Mouse (Mus musculus): ENCODE results near the gene Llgl2. TPM values are rescaled to one million over a fixed set of nuclear protein-coding genes. Genes with fewer than 3 reads are reported as not detected.
A peak's percentile ranks its signal among the peaks of the same experiment; 100 is the strongest.

Llgl2 gene
- polyA plus RNA-seq, 1 experiment from 2014 or later: 18.7 TPM

- DNase-seq (ENCODE audit: low spot score): no peak
- Histone ChIP-seq H3K4me3 (ENCODE audit: low read depth, low read length) (no peak overlapping the region), H3K9me3 (ENCODE audit: control insufficient read depth, low read length) (no peaks in the 10 kb centered on the region), H3K27me3 (replicated peaks; ENCODE audit: control insufficient read depth, insufficient read depth, low read length) (no peaks in the 10 kb centered on the region), H3K4me2 (no peak overlapping the region; the same call in 1 of the 2 replicates), H3K4me1 (replicated peaks; ENCODE audit: control insufficient read depth, insufficient read depth, low read length) (peaks cover 62% of the 10 kb centered on the region), H3K9ac (ENCODE audit: low read depth, low read length) (peak overlapping the region; percentile 16; the same call in 1 of the 2 replicates), H3K27ac (ENCODE audit: low read depth, low read length) (peak overlapping the region; percentile 76; the same call in 1 of the 2 replicates), H3K36me3 (ENCODE audit: control insufficient read depth, insufficient read depth, low read length) (no peaks in the 10 kb centered on the region)
- 76% methylated on average over 6 of the region's 6 CpGs for WGBS
- no peak for ATAC-seq (replicated peaks; ENCODE audit: low FRiP score)
Observed at GRCm38 (mm10) chr11:115834033-115834432, 10.2 kb downstream of the Llgl2 start.

DNA sequence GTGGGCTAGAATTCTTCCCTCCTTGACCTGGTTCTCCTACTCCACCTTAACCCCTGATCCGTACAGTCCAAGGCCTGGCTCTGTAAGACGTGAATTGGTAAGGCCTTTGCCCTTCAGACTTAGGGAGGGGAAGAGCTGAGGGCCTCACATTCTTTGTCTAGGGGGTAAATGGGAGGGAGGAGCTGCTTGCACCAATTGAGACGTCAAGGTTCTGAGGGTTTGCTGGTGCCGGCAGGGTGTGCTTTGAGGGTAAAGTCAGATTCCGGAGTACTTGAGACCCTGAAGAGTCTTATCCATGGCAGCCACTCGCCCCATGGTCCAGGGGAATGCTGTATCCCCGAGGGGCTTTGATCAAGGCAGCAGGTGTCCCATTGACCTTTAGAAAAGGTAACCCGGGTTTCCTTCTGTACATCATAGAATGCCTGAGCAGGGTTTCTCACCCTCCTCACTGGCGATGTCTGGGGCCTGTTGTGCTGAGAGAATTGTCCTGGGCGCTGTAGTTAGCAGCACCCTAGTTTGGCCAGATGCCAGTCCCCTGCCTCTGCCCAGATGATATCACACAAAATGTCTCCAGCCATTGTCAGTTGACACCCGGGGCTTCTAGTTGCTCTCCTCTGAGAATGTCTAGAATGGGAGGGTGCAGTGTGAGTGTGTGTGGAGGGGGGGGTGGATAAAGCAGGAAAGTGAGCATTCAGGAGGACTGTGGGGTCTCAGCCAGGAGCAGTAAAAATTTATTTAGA is 13.0 kb downstream of the Llgl2 start:
- no peaks in the 10 kb centered on the region for H3K9me3 ChIP-seq (ENCODE audit: control insufficient read depth, low read length)
- H3K27me3 ChIP-seq (replicated peaks; ENCODE audit: control insufficient read depth, insufficient read depth, low read length): no peaks in the 10 kb centered on the region
- H3K4me2 ChIP-seq: no peak overlapping the region
- H3K36me3 ChIP-seq (ENCODE audit: control insufficient read depth, insufficient read depth, low read length): no peaks in the 10 kb centered on the region
- ATAC-seq (replicated peaks; ENCODE audit: low FRiP score): no peak
- no peak overlapping the region for H3K27ac ChIP-seq (ENCODE audit: low read depth, low read length)
- WGBS: 75% methylated on average over 11 of the region's 11 CpGs
- H3K9ac ChIP-seq (ENCODE audit: low read depth, low read length): no peak overlapping the region
- H3K4me3 ChIP-seq (ENCODE audit: low read depth, low read length): no peak overlapping the region
- no peak for DNase-seq (ENCODE audit: low spot score)
- H3K4me1 ChIP-seq (replicated peaks; ENCODE audit: control insufficient read depth, insufficient read depth, low read length): peaks cover 52% of the 10 kb centered on the region

GRCm38 (mm10) chr11:115837606-115838345 is 13.9 kb downstream of the Llgl2 start:
- Histone ChIP-seq H3K4me1 (replicated peaks; ENCODE audit: control insufficient read depth, insufficient read depth, low read length) (peaks cover 52% of the 10 kb centered on the region), H3K27me3 (replicated peaks; ENCODE audit: control insufficient read depth, insufficient read depth, low read length) (no peaks in the 10 kb centered on the region)

GRCm38 (mm10) chr11:115838895-115839311 is 15.1 kb downstream of the Llgl2 start:
- peak; percentile 48 for ATAC-seq (replicated peaks; ENCODE audit: low FRiP score)
- H3K9me3 ChIP-seq (ENCODE audit: control insufficient read depth, low read length): no peaks in the 10 kb centered on the region
- no peak overlapping the region for H3K4me2 ChIP-seq
- no peak overlapping the region for H3K4me3 ChIP-seq (ENCODE audit: low read depth, low read length)
- WGBS: 31% methylated on average over 4 of the region's 4 CpGs
- no peak overlapping the region for H3K9ac ChIP-seq (ENCODE audit: low read depth, low read length)
- H3K27me3 ChIP-seq (replicated peaks; ENCODE audit: control insufficient read depth, insufficient read depth, low read length): no peaks in the 10 kb centered on the region
- no peak overlapping the region for H3K27ac ChIP-seq (ENCODE audit: low read depth, low read length)
- peaks cover 52% of the 10 kb centered on the region for H3K4me1 ChIP-seq (replicated peaks; ENCODE audit: control insufficient read depth, insufficient read depth, low read length)
- DNase-seq (ENCODE audit: low spot score): no peak
- H3K36me3 ChIP-seq (ENCODE audit: control insufficient read depth, insufficient read depth, low read length): no peaks in the 10 kb centered on the region

More at GRCm38 (mm10) chr11:115837606-115838345, 13.9 kb downstream of the Llgl2 start:
- DNase-seq (ENCODE audit: low spot score) (no peak), ATAC-seq (replicated peaks; ENCODE audit: low FRiP score) (no peak)
- 89% methylated on average over 22 of the region's 22 CpGs for WGBS
- Histone ChIP-seq H3K9ac (ENCODE audit: low read depth, low read length) (no peak overlapping the region), H3K9me3 (ENCODE audit: control insufficient read depth, low read length) (no peaks in the 10 kb centered on the region), H3K36me3 (ENCODE audit: control insufficient read depth, insufficient read depth, low read length) (no peaks in the 10 kb centered on the region), H3K4me3 (ENCODE audit: low read depth, low read length) (no peak overlapping the region), H3K27ac (ENCODE audit: low read depth, low read length) (no peak overlapping the region), H3K4me2 (no peak overlapping the region)

DNA sequence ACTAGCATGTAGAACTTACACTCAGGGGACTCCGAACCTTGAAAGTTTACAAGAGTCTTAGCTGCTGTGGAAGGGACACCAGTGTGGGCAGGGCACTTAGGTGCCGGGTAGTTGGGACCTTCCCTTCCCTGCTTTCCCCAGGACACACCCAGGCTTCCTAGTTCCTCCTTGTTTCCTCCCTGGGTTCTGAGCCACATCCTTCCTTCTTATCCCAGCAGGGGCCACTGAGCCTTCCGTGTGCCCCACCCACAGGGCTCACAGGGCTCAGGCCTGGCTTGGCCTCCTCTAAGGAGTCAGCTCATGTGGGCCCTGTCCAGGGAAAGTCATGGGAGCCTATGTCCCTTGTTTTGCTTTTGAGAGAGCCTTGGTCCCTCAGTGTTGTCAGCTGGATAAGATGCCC is 15.9 kb downstream of the Llgl2 start:
- no peak for DNase-seq (ENCODE audit: low spot score)
- H3K27ac ChIP-seq (ENCODE audit: low read depth, low read length): no peak overlapping the region
- no peak overlapping the region for H3K4me3 ChIP-seq (ENCODE audit: low read depth, low read length)
- WGBS: 66% methylated on average over 3 of the region's 3 CpGs
- H3K9me3 ChIP-seq (ENCODE audit: control insufficient read depth, low read length): no peaks in the 10 kb centered on the region
- H3K4me1 ChIP-seq (replicated peaks; ENCODE audit: control insufficient read depth, insufficient read depth, low read length): peaks cover 54% of the 10 kb centered on the region
- no peak overlapping the region for H3K9ac ChIP-seq (ENCODE audit: low read depth, low read length)
- no peak for ATAC-seq (replicated peaks; ENCODE audit: low FRiP score)
- no peaks in the 10 kb centered on the region; the same call in 1 of the 2 replicates for H3K36me3 ChIP-seq (ENCODE audit: control insufficient read depth, insufficient read depth, low read length)
- no peaks in the 10 kb centered on the region for H3K27me3 ChIP-seq (replicated peaks; ENCODE audit: control insufficient read depth, insufficient read depth, low read length)
- no peak overlapping the region for H3K4me2 ChIP-seq

- no peak overlapping the region for H3K4me3 ChIP-seq (ENCODE audit: low read depth, low read length)
- H3K9me3 ChIP-seq (ENCODE audit: control insufficient read depth, low read length): peaks cover 3% of the 10 kb centered on the region
- H3K27ac ChIP-seq (ENCODE audit: low read depth, low read length): peak overlapping the region; percentile 87; the same call in 1 of the 2 replicates
- peaks cover 54% of the 10 kb centered on the region for H3K4me1 ChIP-seq (replicated peaks; ENCODE audit: control insufficient read depth, insufficient read depth, low read length)
- DNase-seq (ENCODE audit: low spot score) (no peak), ATAC-seq (replicated peaks; ENCODE audit: low FRiP score) (no peak)
- H3K36me3 ChIP-seq (ENCODE audit: control insufficient read depth, insufficient read depth, low read length): peaks cover 10% of the 10 kb centered on the region
- no peaks in the 10 kb centered on the region for H3K27me3 ChIP-seq (replicated peaks; ENCODE audit: control insufficient read depth, insufficient read depth, low read length)
- no peak overlapping the region for H3K4me2 ChIP-seq
- WGBS: 82% methylated on average over 6 of the region's 6 CpGs
- H3K9ac ChIP-seq (ENCODE audit: low read depth, low read length): no peak overlapping the region
Observed at GRCm38 (mm10) chr11:115841044-115841443, 17.2 kb downstream of the Llgl2 start.

DNA sequence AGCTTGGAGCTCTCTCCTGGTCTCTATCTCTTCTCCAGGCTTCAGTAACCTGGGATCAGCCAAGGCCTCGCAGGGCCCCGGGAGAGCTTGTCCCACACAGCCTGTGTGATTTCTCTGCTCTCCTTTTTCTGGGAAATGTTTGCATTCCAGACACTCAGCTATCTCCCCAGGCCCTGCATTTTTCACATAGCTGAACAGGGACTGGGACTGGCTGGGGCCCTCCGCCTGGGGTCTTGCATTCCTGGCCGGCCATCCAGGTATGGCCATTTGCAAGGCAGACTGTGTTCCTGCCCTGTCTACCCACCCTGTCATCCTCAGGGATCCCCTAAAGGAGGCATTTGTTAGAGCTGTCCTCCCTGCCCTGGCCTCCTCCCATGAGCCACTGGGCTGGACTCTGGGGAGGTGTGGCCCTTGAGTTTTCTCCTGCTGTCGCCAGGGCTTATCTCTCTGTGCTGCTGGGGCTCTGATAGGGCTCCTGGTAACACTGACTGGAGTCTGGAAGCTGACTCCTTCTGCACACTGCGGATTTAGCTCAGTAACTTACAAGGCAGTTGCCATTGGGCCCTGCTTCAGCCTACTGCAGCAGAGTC is 18.2 kb downstream of the Llgl2 start:
- peak; percentile 97 for ATAC-seq (replicated peaks; ENCODE audit: low FRiP score)
- DNase-seq (ENCODE audit: low spot score): peak; percentile 72
- Histone ChIP-seq H3K4me3 (ENCODE audit: low read depth, low read length) (no peak overlapping the region), H3K4me2 (peak overlapping the region; percentile 58), H3K4me1 (replicated peaks; ENCODE audit: control insufficient read depth, insufficient read depth, low read length) (peaks cover 54% of the 10 kb centered on the region), H3K36me3 (ENCODE audit: control insufficient read depth, insufficient read depth, low read length) (peaks cover 15% of the 10 kb centered on the region), H3K9me3 (ENCODE audit: control insufficient read depth, low read length) (peaks cover 3% of the 10 kb centered on the region), H3K9ac (ENCODE audit: low read depth, low read length) (peak overlapping the region; percentile 4; the same call in 1 of the 2 replicates), H3K27ac (ENCODE audit: low read depth, low read length) (peak overlapping the region; percentile 87), H3K27me3 (replicated peaks; ENCODE audit: control insufficient read depth, insufficient read depth, low read length) (no peaks in the 10 kb centered on the region)
- WGBS: 24% methylated on average over 6 of the region's 6 CpGs

DNA sequence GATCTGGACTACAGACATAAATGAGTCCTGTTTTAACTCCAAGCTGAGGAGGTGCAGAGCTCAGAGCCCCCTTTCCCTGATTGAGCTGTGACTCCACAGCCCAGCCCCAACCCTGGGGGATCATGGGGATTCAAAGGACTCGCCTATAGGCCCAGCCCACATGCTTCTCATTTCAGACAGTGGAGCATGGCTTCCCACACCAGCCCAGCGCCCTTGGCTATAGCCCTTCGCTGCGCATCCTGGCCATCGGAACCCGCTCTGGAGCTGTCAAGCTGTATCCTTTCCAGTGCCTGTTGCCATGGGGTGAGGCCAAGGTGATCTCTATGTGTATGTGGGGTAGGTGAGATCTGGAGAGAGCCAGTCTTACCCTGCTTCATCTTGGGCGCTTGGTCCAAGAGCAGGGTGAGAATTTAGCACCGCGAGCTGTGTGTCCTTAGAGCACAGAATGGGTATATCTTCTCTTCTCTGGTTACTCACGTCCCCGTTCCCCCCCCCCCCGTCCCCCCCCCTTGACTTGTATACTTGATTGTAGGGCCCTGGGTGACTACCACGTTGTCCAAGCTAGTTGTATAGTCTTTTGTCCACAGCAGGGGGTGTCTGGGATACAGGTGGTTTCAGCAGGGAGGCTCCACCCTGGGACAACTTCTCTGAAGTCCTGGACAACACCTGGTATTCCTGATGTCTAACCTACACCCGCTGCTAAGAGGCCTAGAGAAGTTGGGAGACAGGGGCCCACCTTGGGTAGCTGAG is 19.5 kb downstream of the Llgl2 start:
- Histone ChIP-seq H3K9ac (ENCODE audit: low read depth, low read length) (no peak overlapping the region; the same call in 1 of the 2 replicates), H3K4me2 (no peak overlapping the region)

More for the DNA sequence above, 19.5 kb downstream of the Llgl2 start:
- 79% methylated on average over 12 of the region's 14 CpGs for WGBS
- H3K4me1 ChIP-seq (replicated peaks; ENCODE audit: control insufficient read depth, insufficient read depth, low read length): peaks cover 52% of the 10 kb centered on the region
- H3K9me3 ChIP-seq (ENCODE audit: control insufficient read depth, low read length): peaks cover 3% of the 10 kb centered on the region
- H3K27ac ChIP-seq (ENCODE audit: low read depth, low read length): peak overlapping the region; percentile 87
- DNase-seq (ENCODE audit: low spot score): no peak
- H3K36me3 ChIP-seq (ENCODE audit: control insufficient read depth, insufficient read depth, low read length): peaks cover 15% of the 10 kb centered on the region
- H3K27me3 ChIP-seq (replicated peaks; ENCODE audit: control insufficient read depth, insufficient read depth, low read length): no peaks in the 10 kb centered on the region
- ATAC-seq (replicated peaks; ENCODE audit: low FRiP score): no peak
- H3K4me3 ChIP-seq (ENCODE audit: low read depth, low read length): no peak overlapping the region
